Mouse (Mus musculus): ENCODE results near the gene Prkab1. TPM values are rescaled to one million over a fixed set of nuclear protein-coding genes. Genes with fewer than 3 reads are reported as not detected.

Prkab1 gene
- total RNA-seq (2021): 10 to 100 TPM; 21.3 to 22.4 TPM

- intact Hi-C loops (cut with DNase I): loop anchor here (5.0 kb wide), 1 partner anchor 177 kb away; the partner anchor contains the start of gene Cit
- DNase-seq (ENCODE audit: low spot score in 2 of 2): peak; percentile 91 to 96
Measured at GRCm38 (mm10) chr5:116024327-116024739, at the start of gene Prkab1. Prkab1 (minus strand) TSS chr5:116024508.

GRCm38 (mm10) chr5:116069618-116070017 lies 45.3 kb upstream of the Prkab1 start:
- no peak for DNase-seq (ENCODE audit: low spot score in 2 of 2)
- intact Hi-C loops (cut with DNase I): no loop called here

DNA sequence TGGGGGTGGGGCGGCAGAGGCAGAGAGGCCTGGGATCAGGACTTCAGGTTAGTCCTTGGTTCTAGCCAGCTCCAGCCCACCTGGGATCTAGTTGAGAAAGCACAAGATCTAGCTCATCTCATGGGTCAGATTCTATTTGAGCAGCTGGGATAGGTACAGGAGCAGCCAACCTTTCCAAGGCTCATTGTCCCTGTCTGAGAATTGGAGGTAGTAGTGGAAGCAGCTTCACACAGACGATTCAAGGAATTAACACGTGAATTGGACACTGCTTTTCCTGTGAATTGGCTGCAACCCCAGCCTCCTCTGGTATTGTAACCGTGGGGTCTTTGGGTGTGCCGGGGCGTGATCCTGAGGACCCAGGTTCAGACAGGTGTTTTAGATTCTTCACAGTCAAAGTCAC lies 28.5 kb upstream of the Prkab1 start:
- intact Hi-C loops (cut with DNase I): no loop called here
- DNase-seq (ENCODE audit: low spot score in 2 of 2): no peak

GRCm38 (mm10) chr5:116052171-116052570 lies 27.9 kb upstream of the Prkab1 start:
- intact Hi-C loops (cut with DNase I): no loop called here
- DNase-seq (ENCODE audit: low spot score in 2 of 2): no peak

- no peak for DNase-seq (ENCODE audit: low spot score in 2 of 2)
- intact Hi-C loops (cut with DNase I): no loop called here
Measured at GRCm38 (mm10) chr5:116049821-116050220, 25.5 kb upstream of the Prkab1 start.

- DNase-seq (ENCODE audit: low spot score in 2 of 2): no peak
- intact Hi-C loops (cut with DNase I): no loop called here
Measured at GRCm38 (mm10) chr5:116048321-116048720, 24.0 kb upstream of the Prkab1 start.

GRCm38 (mm10) chr5:116046246-116046645 lies 21.9 kb upstream of the Prkab1 start:
- intact Hi-C loops (cut with DNase I): no loop called here
- no peak for DNase-seq (ENCODE audit: low spot score in 2 of 2)

DNA sequence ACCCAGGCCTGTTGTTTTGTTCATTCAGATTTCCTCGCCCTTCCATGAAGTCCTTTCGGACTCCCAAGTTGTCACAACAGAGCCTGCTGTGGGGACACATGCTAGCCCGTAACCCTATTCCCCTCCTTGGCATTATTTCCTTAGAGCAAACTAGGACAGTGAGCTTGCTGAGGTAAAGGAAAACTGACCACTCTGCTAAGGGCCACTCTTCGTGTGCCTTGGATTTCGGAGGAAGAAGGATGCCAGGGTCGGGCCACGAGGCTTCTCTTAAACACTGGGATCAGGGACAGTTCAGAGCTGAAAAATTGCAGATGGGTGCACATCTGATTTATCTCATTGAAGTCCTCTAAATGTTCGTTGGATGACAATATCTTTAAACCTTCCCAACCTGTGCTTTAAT lies 21.3 kb upstream of the Prkab1 start:
- DNase-seq (ENCODE audit: low spot score in 2 of 2): no peak
- intact Hi-C loops (cut with DNase I): no loop called here

DNA sequence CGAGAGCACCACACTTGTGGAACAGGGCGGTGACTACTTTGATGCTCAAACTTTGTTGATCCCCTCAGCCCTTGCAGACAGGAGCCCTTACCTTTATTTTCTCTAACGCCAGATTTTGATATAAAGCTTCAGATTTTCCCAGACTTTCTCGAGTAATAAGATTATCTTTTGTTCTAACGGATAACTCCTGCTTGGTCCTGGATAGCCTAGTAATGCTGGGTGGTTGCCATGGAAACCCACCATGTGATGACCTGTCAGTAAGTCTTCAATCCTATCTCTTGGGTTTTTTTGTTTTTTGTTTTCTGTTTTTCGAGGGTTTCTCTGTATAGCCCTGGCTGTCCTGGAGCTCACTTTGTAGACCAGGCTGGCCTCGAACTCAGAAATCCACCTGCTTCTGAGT lies 17.9 kb upstream of the Prkab1 start:
- no peak for DNase-seq (ENCODE audit: low spot score in 2 of 2)
- intact Hi-C loops (cut with DNase I): no loop called here

- intact Hi-C loops (cut with DNase I): no loop called here
Measured at GRCm38 (mm10) chr5:116039706-116040105, 15.4 kb upstream of the Prkab1 start.

GRCm38 (mm10) chr5:116037731-116038130 lies 13.4 kb upstream of the Prkab1 start:
- intact Hi-C loops (cut with DNase I): no loop called here
- no peak for DNase-seq (ENCODE audit: low spot score in 2 of 2)

More at GRCm38 (mm10) chr5:116039706-116040105, 15.4 kb upstream of the Prkab1 start:
- DNase-seq (ENCODE audit: low spot score in 2 of 2): no peak

GRCm38 (mm10) chr5:116036465-116036864 lies 12.2 kb upstream of the Prkab1 start:
- no peak for DNase-seq (ENCODE audit: low spot score in 2 of 2)
- intact Hi-C loops (cut with DNase I): no loop called here

DNA sequence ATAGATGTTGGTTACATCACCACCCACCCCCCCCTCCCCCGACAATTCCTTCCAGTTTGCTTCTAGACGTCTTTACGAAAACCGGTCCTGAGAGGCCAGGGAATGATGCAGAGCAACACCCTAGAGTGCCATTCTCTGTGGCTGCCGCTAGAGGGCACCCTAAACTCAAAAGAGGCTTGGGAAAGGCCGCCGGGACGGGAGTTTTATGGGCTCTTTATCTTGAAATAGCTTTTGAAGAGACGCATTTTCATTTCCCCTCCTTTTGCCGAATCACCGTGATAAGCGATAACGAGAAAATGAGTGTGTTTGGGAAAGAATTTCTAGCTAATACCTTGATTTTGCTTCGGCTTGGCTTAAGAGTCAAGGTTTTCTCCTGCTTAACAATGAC lies 6.9 kb upstream of the Prkab1 start:
- intact Hi-C loops (cut with DNase I): loop anchor here (5.0 kb wide), 2 partner anchors 91 to 1066 kb away; no protein-coding TSS in a partner anchor
- DNase-seq (ENCODE audit: low spot score in 2 of 2): peak; percentile 56 to 70

GRCm38 (mm10) chr5:116030566-116031189 lies 6.4 kb upstream of the Prkab1 start:
- no peak for DNase-seq (ENCODE audit: low spot score in 2 of 2)
- intact Hi-C loops (cut with DNase I): loop anchor here (5.0 kb wide), 2 partner anchors 92 to 1067 kb away; no protein-coding TSS in a partner anchor

GRCm38 (mm10) chr5:116029071-116029470 lies 4.8 kb upstream of the Prkab1 start:
- no peak for DNase-seq (ENCODE audit: low spot score in 2 of 2)
- intact Hi-C loops (cut with DNase I): no loop called here

GRCm38 (mm10) chr5:116026561-116026960 lies 2.3 kb upstream of the Prkab1 start:
- DNase-seq (ENCODE audit: low spot score in 2 of 2): no peak
- intact Hi-C loops (cut with DNase I): no loop called here

DNA sequence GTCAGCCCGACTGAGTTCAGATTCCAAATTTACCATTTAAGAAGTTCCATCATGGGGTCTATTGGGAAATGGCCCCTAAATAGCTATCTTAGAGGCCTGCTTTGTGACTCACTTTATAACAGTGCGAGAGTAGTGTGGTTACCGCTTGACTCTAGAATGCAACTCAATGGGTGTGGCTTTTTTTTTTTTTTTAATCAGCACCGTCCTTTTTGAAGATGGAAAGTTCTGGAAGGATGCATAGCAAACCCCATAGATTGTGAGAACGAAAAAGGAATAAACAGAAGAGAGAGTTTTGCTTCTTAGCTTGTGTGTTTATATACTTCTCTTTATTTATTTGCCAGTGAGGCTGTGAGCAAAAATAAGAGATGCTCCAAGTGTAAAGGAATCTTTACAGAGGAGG lies 1.8 kb upstream of the Prkab1 start:
- no peak for DNase-seq (ENCODE audit: low spot score in 2 of 2)
- intact Hi-C loops (cut with DNase I): no loop called here

GRCm38 (mm10) chr5:116023821-116024284 lies 455 bp downstream of the Prkab1 start:
- DNase-seq (ENCODE audit: low spot score in 2 of 2): no peak
- intact Hi-C loops (cut with DNase I): loop anchor here (5.0 kb wide), 1 partner anchor 177 kb away; the partner anchor contains the start of gene Cit

- DNase-seq (ENCODE audit: low spot score in 2 of 2): peak in 1 of 2 experiments; percentile 60
- intact Hi-C loops (cut with DNase I): loop anchor here (5.0 kb wide), 1 partner anchor 176 kb away; the partner anchor contains the start of gene Cit
Measured at GRCm38 (mm10) chr5:116023251-116023661, 1.1 kb downstream of the Prkab1 start.

GRCm38 (mm10) chr5:116022658-116023200 lies 1.6 kb downstream of the Prkab1 start:
- intact Hi-C loops (cut with DNase I): loop anchor here (5.0 kb wide), 1 partner anchor 175 kb away; the partner anchor contains the start of gene Cit
- no peak for DNase-seq (ENCODE audit: low spot score in 2 of 2)

GRCm38 (mm10) chr5:116022131-116022530 lies 2.2 kb downstream of the Prkab1 start:
- intact Hi-C loops (cut with DNase I): loop anchor here (5.0 kb wide), 1 partner anchor 175 kb away; the partner anchor contains the start of gene Cit
- no peak for DNase-seq (ENCODE audit: low spot score in 2 of 2)

All from left cerebral cortex, postnatal 25 days (tissue).